12 mouse cellular contexts compared by ENCODE assay signal in the genomic region with DNA sequence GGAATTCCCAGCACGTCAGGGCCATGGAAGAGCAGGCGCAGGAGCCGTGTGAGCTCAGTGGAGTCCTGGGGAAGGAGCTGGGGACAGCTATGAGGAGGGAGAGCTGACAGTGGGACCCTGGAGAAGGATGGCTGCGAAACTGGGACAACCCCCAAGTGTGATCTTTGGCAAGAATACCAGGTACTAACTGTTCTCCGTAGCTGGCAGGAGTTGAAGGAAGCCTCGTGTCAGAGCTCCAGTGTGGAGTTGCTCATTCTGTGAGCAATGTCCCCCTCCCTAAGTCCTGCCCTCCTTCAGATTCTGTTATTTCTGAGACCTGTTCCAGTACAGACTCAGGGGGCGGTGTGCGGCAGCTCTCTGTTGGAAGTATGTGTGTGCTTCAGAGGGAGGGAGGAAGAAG. TPM values are rescaled to one million over a fixed set of nuclear protein-coding genes. Genes with fewer than 3 reads are reported as not detected.
DNase-seq lines count a peak whose midpoint lies in the region; ATAC-seq lines count a peak whose summit lies in the region.
"Had no signal": no experiment of that assay in that cellular context is flagged by ENCODE, and none has a peak within 500 bp of the region (broad histone marks: within the 10 kb centered on the region; RNA-seq: fewer than 3 reads in every experiment).

No protein-coding gene starts in this region.

- ATAC-seq in granulocyte monocyte progenitor cell, adult 5-6 weeks (replicated peaks; ENCODE audit: poor library complexity, severe bottlenecking), result no peak
- no peak for ATAC-seq in intestine, embryonic 15.5 days
- ATAC-seq: CD4-positive, CD25-positive, alpha-beta regulatory T cell, adult 4 months had no signal

- H3K4me2 ChIP-seq in intestine, embryonic 15.5 days (replicated peaks), result no peak overlapping the region
- H3K4me2 ChIP-seq: embryonic facial prominence, embryonic 13.5 days; kidney, embryonic 15.5 days; liver, embryonic 15.5 days had no signal

- WGBS in intestine, embryonic 15.5 days, result 67% methylated on average over 8 of the region's 8 CpGs

- H3K9ac ChIP-seq in intestine, embryonic 15.5 days, result no peak overlapping the region
- H3K9ac ChIP-seq: embryonic facial prominence, embryonic 13.5 days; kidney, embryonic 15.5 days; liver, embryonic 15.5 days had no signal

- no peak overlapping the region for H3K4me3 ChIP-seq in intestine, embryonic 15.5 days (replicated peaks)
- H3K4me3 ChIP-seq: embryonic facial prominence, embryonic 13.5 days; kidney, embryonic 15.5 days; liver, embryonic 15.5 days had no signal

- H3K4me1 ChIP-seq in intestine, embryonic 15.5 days (replicated peaks), result no peaks in the 10 kb centered on the region
- H3K4me1 ChIP-seq: embryonic facial prominence, embryonic 13.5 days; liver, embryonic 15.5 days had no signal

- no peaks in the 10 kb centered on the region for H3K9me3 ChIP-seq in intestine, embryonic 15.5 days
- H3K9me3 ChIP-seq: embryonic facial prominence, embryonic 13.5 days; kidney, embryonic 15.5 days; liver, embryonic 15.5 days had no signal

- no peaks in the 10 kb centered on the region for H3K27me3 ChIP-seq in intestine, embryonic 15.5 days (replicated peaks)
- H3K27me3 ChIP-seq: embryonic facial prominence, embryonic 13.5 days; kidney, embryonic 15.5 days; liver, embryonic 15.5 days had no signal

- no peaks in the 10 kb centered on the region for H3K36me3 ChIP-seq in intestine, embryonic 15.5 days
- H3K36me3 ChIP-seq: embryonic facial prominence, embryonic 13.5 days; kidney, embryonic 15.5 days; liver, embryonic 15.5 days had no signal

- H3K27ac ChIP-seq in intestine, embryonic 15.5 days, result no peak overlapping the region
- H3K27ac ChIP-seq: embryonic facial prominence, embryonic 13.5 days; kidney, embryonic 15.5 days; liver, embryonic 15.5 days had no signal

- peak; percentile 76 for DNase-seq in gastrocnemius, adult 18-20 months (ENCODE audit: low spot score)
- DNase-seq in gastrocnemius, postnatal 4 days (ENCODE audit: low spot score in 2 of 2), result no peak
- peak; percentile 37 to 41 for DNase-seq in frontal cortex, postnatal 14 days (ENCODE audit: low spot score in 2 of 2)
- DNase-seq in left cerebral cortex, adult 11 months (ENCODE audit: low spot score), result peak; percentile 61
- peak; percentile 13 to 52 for DNase-seq in lung, postnatal 4 days
- no peak for DNase-seq in retina, embryonic 14.5 days (ENCODE audit: low spot score)

RNA-seq across cellular contexts. Expression of gene Gramd1b, which starts 36.9 kb away (rescaled TPM):
- 1 to 10 TPM; 7.5 to 7.9 TPM for total RNA-seq in gastrocnemius, adult 18-20 months (2021)
- 10 to 100 TPM; 19.7 to 25.3 TPM for total RNA-seq in gastrocnemius, postnatal 4 days (2021)
- 18.5 and 25.8 TPM in 2 replicates for total RNA-seq in granulocyte monocyte progenitor cell, adult 5-6 weeks (2014; fragmentation: Nextera tagmentation)
- total RNA-seq in granulocyte monocyte progenitor cell, adult 5-6 weeks (2017), result 5.3 and 8.1 TPM in 2 replicates
- polyA plus RNA-seq in intestine, embryonic 15.5 days (2015; fragmentation: Nextera tagmentation; extraction: Ambion mirVana), result 3.0 and 3.9 TPM in 2 replicates

Comparison
In these comparisons a context has a peak if more than half of its experiments do, and no peak if none do; other contexts are left out.
1. DNase-seq: peak in gastrocnemius, adult 18-20 months (single experiment), frontal cortex, postnatal 14 days (2 of 2), left cerebral cortex, adult 11 months (single experiment) and lung, postnatal 4 days (2 of 2); none in gastrocnemius, postnatal 4 days (0 of 2) and retina, embryonic 14.5 days (single experiment).